Mouse (Mus musculus): ENCODE data around the gene C2.
A peak's percentile ranks its signal among the peaks of the same experiment; 100 is the strongest.

Gene C2

GRCm38 (mm10) chr17:34898160-34898586 is at the start of gene C2, which contains the start of gene Ehmt2:
Gene C2 (minus strand): TSS chr17:34898265.
Gene Ehmt2 (plus strand): TSS chr17:34898469.
- DNase-seq = peak; percentile 83

- DNase-seq = no peak
Measured at GRCm38 (mm10) chr17:34947606-34948005, 49.5 kb upstream of the C2 start.

GRCm38 (mm10) chr17:34946486-34947140 is 48.5 kb upstream of the C2 start:
- no peak for DNase-seq

DNA sequence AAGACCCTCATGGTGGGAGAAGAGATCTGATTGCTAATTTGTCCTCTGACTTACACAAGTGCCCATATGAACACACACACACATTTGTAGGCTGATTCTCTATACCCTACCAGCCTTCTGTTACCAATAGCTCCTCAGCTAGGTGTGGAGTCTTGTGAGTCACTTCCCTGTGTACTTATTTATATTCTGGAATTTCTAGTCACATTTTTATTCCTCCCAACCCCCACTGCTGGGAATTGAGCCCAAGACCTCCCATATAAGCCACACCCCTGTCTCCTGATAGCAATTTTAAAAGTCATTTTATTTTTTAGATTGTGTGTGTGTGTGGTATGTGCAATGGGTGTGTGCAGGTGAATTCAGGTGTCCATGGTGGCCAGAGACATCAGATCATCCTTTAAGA is 46.3 kb upstream of the C2 start:
- no peak for DNase-seq

- DNase-seq = no peak
Measured at GRCm38 (mm10) chr17:34943128-34943815, 45.2 kb upstream of the C2 start.

DNA sequence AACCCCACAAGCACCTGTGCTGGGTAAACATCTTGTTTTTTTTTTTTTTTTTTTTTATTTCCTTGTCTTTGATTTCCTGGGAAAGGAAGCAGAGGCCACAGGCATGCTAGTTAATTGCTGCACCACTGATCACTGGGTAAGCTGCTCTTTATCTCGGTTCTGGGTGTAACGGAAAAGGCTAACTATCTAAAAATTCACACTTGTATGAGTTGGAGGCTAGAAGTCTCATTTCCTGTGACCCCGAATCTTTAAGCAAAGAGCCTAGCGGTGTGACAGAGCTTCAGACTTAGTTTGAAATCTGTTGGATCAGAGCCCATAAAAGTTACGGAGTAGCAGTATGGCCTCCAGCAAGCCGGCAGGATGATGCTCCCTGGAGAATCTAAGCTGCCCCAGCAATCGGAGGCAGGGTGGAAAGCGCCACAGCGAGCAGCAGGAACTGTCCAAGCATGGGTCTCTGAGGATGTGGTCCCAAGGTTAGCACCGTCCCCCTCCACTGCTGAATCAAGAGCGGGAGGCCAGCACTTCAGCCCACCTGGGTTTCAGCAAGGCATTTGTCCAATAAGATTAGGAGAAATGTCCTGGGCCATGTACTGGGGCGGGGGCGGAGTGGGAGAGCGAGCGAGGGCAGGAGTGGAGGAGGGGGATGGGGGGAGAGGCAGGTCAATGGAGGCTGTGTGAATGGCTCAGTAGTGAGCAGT is 43.4 kb upstream of the C2 start:
- no peak for DNase-seq

DNA sequence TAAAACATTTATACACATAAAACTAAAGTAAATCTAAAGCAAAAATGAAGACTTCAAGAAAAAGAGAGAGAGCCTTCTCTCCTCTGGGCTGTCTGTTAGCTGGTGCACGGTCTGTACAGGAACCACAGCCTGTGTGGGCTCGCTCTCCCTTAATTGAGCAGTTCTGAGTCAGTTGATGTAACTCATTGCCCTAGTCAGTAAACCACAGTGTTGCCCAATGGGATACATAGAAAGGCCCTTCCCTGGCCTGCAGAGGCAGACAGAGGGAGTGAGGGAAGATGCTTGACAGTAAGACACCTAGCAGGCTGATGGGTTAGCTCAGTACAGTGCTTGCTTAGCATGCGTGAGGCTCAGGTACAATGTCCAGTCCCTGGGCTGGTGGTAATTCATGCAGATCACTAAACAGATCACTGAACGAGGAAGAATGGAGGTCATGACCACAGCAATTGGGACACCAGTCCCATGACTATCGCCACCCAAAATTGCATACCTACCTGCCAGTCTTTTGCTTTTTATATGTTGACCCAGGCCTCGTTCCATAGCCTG is 40.0 kb upstream of the C2 start:
- DNase-seq = no peak

DNA sequence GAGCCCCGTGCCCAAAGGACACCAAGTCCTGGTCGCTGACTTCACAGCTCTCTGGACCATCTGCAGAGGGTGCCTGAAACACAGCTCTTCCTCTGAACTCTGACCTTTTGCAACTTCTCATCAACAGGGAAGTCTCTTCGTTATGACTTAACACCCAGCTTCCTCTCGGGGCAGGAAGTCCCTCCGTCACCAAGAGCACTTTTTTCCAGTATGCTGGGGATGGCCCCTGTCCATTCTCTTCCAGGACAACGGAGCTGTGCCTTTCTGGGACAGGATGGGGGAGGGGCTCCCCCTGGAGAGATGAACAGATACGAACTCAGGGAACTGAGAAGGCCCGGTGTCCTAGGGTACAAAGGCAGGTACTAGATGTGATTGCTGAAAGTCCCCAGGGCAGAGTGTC is 36.8 kb upstream of the C2 start:
- no peak for DNase-seq

- no peak for DNase-seq
Measured at GRCm38 (mm10) chr17:34934031-34934430, 36.0 kb upstream of the C2 start.

DNA sequence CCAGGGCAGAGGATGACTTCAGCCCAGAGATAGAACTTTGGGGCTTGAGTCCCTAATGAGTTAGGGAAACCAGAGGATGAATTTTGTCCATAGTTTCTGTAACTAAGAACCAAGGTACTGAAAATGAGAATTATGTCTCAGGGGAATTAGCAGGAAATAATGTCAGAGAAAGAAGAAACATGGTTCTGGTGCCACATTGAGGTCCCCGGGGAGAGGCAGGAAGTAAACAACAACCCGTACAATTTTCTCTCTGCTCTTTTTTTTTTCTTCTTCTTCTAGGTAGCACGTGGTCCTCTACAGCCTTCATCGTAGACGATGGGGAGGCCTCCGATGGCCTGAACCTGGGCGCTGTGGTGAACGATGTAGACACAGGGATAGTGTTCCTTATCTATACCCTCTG is 34.2 kb upstream of the C2 start:
- no peak for DNase-seq

DNA sequence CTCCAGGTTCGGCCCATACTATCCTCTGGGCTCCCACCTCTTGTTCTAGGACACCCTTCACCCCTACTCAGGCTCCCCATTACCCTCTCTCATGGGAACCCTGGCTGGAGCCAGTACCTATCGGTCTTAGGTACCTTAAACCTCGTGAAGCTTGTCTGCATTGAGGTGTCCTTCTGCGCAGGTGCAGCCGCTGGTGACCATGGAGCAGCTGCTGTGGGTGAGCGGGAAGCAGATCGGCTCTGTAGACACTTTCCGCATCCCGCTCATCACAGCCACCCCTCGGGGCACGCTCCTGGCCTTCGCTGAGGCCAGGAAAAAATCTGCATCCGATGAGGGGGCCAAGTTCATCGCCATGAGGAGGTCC is 33.7 kb upstream of the C2 start:
- DNase-seq = peak; percentile 32

GRCm38 (mm10) chr17:34931061-34931734 is 33.1 kb upstream of the C2 start, which contains the start of gene Neu1:
Gene Neu1 (plus strand): TSS chr17:34931253.
- peak; percentile 96 for DNase-seq

DNA sequence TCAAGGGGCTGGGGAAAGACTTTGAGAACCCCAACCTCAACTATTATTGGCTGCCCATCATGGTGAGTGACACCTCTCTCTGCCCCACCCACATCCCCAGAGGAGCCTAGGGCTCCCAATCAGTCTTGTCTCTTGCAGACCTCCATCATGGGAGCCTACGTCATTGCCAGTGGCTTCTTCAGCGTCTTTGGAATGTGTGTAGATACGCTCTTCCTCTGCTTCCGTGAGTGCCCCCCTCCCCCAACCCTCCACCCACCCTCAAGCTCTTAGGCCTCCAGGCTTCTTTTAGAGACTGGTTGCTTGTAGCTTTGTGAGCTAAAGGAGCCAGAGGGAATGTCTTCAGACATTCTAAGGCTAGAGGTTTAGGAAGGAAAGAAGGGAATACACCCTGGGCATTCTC is 30.8 kb upstream of the C2 start:
- DNase-seq = no peak

GRCm38 (mm10) chr17:34927306-34928019 is 29.4 kb upstream of the C2 start:
- no peak for DNase-seq

- no peak for DNase-seq
Measured at GRCm38 (mm10) chr17:34924258-34924657, 26.2 kb upstream of the C2 start.

DNA sequence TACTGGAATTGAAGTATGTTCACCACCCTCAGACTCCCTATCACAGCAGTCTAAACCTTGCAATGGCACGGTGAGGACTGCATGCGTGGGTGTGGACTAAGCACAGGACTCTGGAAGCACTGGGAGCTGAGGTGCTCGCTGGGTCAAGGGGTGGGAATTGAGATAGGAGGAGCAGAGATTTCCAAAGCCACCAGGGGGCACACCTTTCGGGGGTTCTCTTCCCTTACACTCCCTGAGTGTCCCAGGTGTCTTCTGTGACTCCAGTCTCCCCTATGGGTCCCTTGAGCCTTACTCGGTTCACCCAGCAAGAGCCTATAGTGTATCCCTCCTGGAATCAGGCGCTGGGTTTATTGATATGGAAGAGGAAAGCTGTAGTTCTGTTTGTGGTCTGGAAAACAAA is 24.9 kb upstream of the C2 start:
- no peak for DNase-seq

GRCm38 (mm10) chr17:34917188-34917587 is 19.1 kb upstream of the C2 start:
- DNase-seq = no peak

- no peak for DNase-seq
Measured at GRCm38 (mm10) chr17:34916316-34916715, 18.3 kb upstream of the C2 start.

DNA sequence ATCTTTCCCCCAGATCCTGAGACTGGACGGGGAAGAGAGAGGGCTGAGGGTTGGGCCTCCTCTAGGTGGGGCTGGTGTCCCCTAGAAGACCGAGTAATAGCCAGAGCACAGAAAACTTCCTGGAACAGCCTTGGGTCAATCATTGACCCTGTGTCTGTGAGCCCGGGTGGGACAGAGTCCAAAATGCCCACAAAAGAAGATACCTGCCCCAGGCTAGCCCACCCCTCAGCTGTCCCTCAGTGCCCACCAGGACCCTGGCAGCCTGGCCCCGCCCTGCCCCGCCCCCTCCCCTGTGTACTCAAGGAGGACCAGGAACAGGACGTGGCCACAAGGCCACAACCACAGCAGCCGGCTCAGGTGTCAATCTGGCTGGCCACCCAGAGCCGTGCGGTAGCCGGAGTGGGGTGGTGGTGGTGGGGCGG is 17.4 kb upstream of the C2 start:
- DNase-seq = no peak

DNA sequence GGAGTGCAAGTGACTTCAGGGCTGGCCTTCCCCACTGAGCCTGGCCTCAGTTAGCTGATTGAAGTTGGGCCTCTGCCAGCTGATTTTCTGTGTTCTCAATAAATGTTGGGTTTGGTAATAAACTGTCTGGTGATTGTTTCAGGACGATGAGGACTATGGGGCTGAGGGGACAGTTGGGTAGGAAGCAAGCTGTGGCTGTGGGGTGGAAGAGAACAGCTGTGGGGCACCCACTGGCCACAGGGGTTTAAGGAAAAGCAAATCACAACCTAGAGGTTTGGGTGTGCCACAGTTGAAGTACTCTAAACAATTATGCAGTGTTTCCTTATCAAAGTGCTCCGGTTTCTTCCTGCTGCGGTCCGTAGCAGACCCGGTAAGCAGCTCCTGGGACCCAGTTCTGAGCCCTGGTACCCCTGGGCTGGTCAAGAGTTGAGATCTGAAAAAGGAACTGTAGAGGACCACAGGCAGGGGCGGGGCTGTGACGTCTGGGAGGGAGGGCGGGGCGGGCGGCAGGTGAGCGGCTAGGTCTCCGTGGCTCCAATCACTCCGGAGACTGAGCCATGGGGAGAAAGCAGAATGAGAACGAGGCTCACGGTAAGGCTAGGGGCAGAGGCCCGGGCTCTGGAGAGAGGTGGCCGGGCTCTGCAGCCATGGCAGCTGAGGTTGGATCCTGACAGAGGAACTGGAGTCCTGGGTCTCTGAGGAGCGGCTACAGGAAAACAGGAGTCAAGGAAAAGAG is 16.0 kb upstream of the C2 start, which contains the start of gene Slc44a4:
Slc44a4 (plus strand) TSS at position 537 of the 736 bp plus-strand sequence.
- no peak for DNase-seq

DNA sequence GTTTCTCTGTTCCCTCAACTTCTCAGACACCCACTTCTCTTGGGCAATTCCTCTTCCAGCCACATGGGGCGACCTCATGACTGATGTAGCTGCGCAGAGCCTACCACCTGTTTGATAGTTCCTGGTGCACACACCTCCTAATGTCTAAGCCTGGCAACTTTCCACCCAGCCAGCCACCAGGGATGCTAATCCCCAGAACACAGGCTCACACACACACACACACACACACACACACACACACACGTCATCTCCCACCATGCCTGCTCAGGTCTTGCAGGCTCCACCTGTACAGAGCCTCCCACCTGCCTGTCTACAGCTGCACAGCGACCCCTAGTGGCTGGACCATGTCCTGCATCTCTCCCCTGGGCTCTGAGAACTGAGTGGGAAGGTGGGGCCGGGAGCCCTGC is 13.9 kb upstream of the C2 start:
- DNase-seq = peak; percentile 74

DNA sequence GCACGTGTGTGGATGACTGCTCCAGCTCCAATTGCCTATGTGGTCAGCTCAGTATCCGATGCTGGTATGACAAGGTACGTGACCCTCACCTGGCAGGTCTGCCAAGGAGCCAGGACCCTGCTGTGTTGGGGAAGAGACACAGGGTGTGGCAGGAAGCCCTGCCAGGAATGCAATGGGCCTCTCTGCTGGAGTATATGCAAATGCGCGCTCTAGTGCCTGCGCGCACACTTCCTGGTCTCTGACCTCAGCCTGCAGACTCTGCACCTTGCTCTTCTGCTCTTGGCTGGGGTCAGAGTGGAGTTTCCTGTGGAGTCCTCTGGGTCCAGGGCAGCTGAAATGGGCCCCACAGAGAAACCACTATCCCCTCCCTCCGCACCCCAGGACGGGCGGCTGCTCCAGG is 12.9 kb upstream of the C2 start:
- no peak for DNase-seq

Measured in right cerebral cortex, postnatal 4 days (tissue).